Comparison of ENCODE assay signal across 7 mouse cellular contexts in the genomic region with DNA sequence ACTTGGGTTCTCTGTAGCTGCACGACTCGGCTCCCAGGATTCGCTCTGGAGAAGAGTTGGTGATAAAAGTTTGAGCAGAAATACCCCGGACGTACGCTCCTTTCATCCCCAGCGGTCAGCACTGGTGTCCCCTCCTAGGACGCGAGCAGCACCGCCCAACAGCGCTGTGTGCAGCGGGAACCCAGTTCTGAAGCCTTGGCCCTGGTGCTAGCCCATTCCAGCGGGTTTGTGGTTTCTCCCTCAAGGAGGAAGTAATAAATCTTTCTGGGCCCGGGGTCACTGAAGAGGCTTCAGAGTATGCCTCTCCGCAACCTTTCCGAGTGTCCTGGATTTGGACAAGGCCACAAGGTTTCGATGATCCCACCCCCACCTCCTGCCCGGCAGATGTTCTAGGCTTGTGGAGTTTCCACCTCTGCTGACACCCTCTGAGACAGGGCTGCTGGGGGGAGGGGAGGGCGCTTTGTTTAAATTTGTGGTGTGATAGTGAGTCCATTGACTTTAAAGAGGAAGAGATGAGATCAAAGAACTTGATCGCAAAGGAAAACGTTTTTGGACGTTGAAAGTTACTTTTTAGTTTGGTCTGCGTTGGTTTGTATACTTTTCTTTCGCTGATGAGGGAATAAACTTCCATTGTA. TPM values are rescaled to one million over a fixed set of nuclear protein-coding genes. Genes with fewer than 3 reads are reported as not detected.
DNase-seq lines count a peak whose midpoint lies in the region; ATAC-seq and TF ChIP-seq lines count a peak whose summit lies in the region.

No protein-coding gene starts in this region.

- peak; percentile 55 for ATAC-seq in Patski
- peak; percentile 11; the same call in 1 of the 2 replicates for ATAC-seq in heart, embryonic 13.5 days (ENCODE audit: extremely low read depth, insufficient number of reproducible peaks, low FRiP score, low TSS enrichment)
- ATAC-seq in kidney, embryonic 15.5 days (replicated peaks; ENCODE audit: low FRiP score) = peak; percentile 74
- ATAC-seq in lung, postnatal 0 days = peak; percentile 59

- no peak for TF ChIP-seq CTCF in Patski (IDR thresholded peaks at IDR 0.05)
- peak; percentile 8; the same call in 1 of the 2 replicates for TF ChIP-seq CTCF in lung, postnatal 0 days (IDR thresholded peaks at IDR 0.05)
- no peak for TF ChIP-seq CTCF in small intestine, adult 2 months (IDR thresholded peaks at IDR 0.05; ENCODE audit: extremely low read depth, insufficient read length, insufficient replicate concordance, low read depth, low read length)

- no peaks in the 10 kb centered on the region for H3K36me3 ChIP-seq in heart, embryonic 13.5 days
- no peaks in the 10 kb centered on the region for H3K36me3 ChIP-seq in kidney, embryonic 15.5 days
- H3K36me3 ChIP-seq in lung, postnatal 0 days (ENCODE audit: insufficient read depth, low read length) = no peaks in the 10 kb centered on the region
- H3K36me3 ChIP-seq in small intestine, adult 2 months (ENCODE audit: control insufficient read depth, insufficient read depth, low read length) = no peaks in the 10 kb centered on the region

- peak overlapping the region; percentile 70 for H3K27ac ChIP-seq in heart, embryonic 13.5 days (replicated peaks)
- H3K27ac ChIP-seq in kidney, embryonic 15.5 days = peak overlapping the region; percentile 95
- peak overlapping the region; percentile 69 for H3K27ac ChIP-seq in lung, postnatal 0 days (ENCODE audit: low read length)
- peak overlapping the region; percentile 57 for H3K27ac ChIP-seq in small intestine, adult 2 months (ENCODE audit: insufficient read depth, low read depth, low read length)

- peak; percentile 15 for DNase-seq in Patski (ENCODE audit: low read depth, low spot score)
- peak; percentile 80 to 84 for DNase-seq in adrenal gland, postnatal 36 days
- no peak for DNase-seq in lung, postnatal 0 days (ENCODE audit: low spot score)
- DNase-seq in spleen, postnatal 36 days (ENCODE audit: low spot score in 2 of 2) = no peak

- peak overlapping the region; percentile 99 for H3K4me2 ChIP-seq in heart, embryonic 13.5 days
- peak overlapping the region; percentile 96 for H3K4me2 ChIP-seq in kidney, embryonic 15.5 days
- peak overlapping the region; percentile 91 for H3K4me2 ChIP-seq in lung, postnatal 0 days (replicated peaks; ENCODE audit: low read depth, low read length)

- H3K4me3 ChIP-seq in heart, embryonic 13.5 days = peak overlapping the region; percentile 79
- H3K4me3 ChIP-seq in kidney, embryonic 15.5 days (replicated peaks) = peak overlapping the region; percentile 75
- peak overlapping the region; percentile 62 for H3K4me3 ChIP-seq in lung, postnatal 0 days (ENCODE audit: low read depth, low read length)
- H3K4me3 ChIP-seq in small intestine, adult 2 months (ENCODE audit: low read depth, low read length) = peak overlapping the region; percentile 78

- POLR2A ChIA-PET in Patski (lab: Charles Lee) = no interaction called here

- no peaks in the 10 kb centered on the region for H3K27me3 ChIP-seq in Patski
- peaks cover 41% of the 10 kb centered on the region for H3K27me3 ChIP-seq in heart, embryonic 13.5 days (replicated peaks)
- peaks cover 15% of the 10 kb centered on the region for H3K27me3 ChIP-seq in kidney, embryonic 15.5 days
- H3K27me3 ChIP-seq in lung, postnatal 0 days (replicated peaks; ENCODE audit: insufficient read depth, low read length) = peaks cover 33% of the 10 kb centered on the region
- peaks cover 31% of the 10 kb centered on the region for H3K27me3 ChIP-seq in small intestine, adult 2 months (ENCODE audit: control insufficient read depth, insufficient read depth, low read length)

- H3K4me1 ChIP-seq in heart, embryonic 13.5 days = peaks cover 17% of the 10 kb centered on the region
- H3K4me1 ChIP-seq in kidney, embryonic 15.5 days = peaks cover 36% of the 10 kb centered on the region
- peaks cover 5% of the 10 kb centered on the region; the same call in 1 of the 2 replicates for H3K4me1 ChIP-seq in lung, postnatal 0 days (ENCODE audit: insufficient read depth, low read depth, low read length)
- H3K4me1 ChIP-seq in small intestine, adult 2 months (ENCODE audit: control insufficient read depth, insufficient read depth, insufficient read length, low read length) = peaks cover 16% of the 10 kb centered on the region

- in situ Hi-C loops in Patski (cut with MboI; ENCODE audit: low pct_unique_long_range_greater_than_20kb) = loop anchor here (5.0 to 10.0 kb wide), 4 partner anchors 213 to 670 kb away; no protein-coding TSS in a partner anchor

- TF ChIP-seq EP300 in lung, postnatal 0 days (IDR thresholded peaks at IDR 0.05) = no peak

- H3K9ac ChIP-seq in heart, embryonic 13.5 days = peak overlapping the region; percentile 85
- H3K9ac ChIP-seq in kidney, embryonic 15.5 days = peak overlapping the region; percentile 47
- H3K9ac ChIP-seq in lung, postnatal 0 days (replicated peaks; ENCODE audit: low read depth) = peak overlapping the region; percentile 50; the same call in 1 of the 2 replicates

- TF ChIP-seq POLR2A in small intestine, adult 2 months (IDR thresholded peaks at IDR 0.05; ENCODE audit: low read depth, low read length) = no peak; the same call in 1 of the 2 replicates

- CTCF ChIA-PET in Patski (lab: Charles Lee) = no interaction called here

- no peaks in the 10 kb centered on the region for H3K9me3 ChIP-seq in heart, embryonic 13.5 days
- no peaks in the 10 kb centered on the region for H3K9me3 ChIP-seq in kidney, embryonic 15.5 days (replicated peaks)
- H3K9me3 ChIP-seq in lung, postnatal 0 days (ENCODE audit: low read length) = no peaks in the 10 kb centered on the region

- WGBS in heart, embryonic 13.5 days = 1% methylated on average over 24 of the region's 24 CpGs
- under 1% methylated on average over 24 of the region's 24 CpGs for WGBS in kidney, embryonic 15.5 days
- under 1% methylated on average over 24 of the region's 24 CpGs for WGBS in lung, postnatal 0 days
- 1% methylated on average over 24 of the region's 24 CpGs for WGBS in small intestine, adult 2 months

RNA-seq across cellular contexts. Expression of a gene that starts 1.2 kb away (rescaled TPM):
- 9.1 TPM for polyA plus RNA-seq in Patski (2021)
- 10 to 100 TPM; 24.6 to 41.4 TPM for total RNA-seq in adrenal gland, postnatal 36 days (2021)
- 1.8 and 1.9 TPM in 2 replicates for polyA plus RNA-seq in heart, embryonic 13.5 days (2015; fragmentation: Nextera tagmentation; extraction: Ambion mirVana)
- 7.1 and 8.3 TPM in 2 replicates for polyA plus RNA-seq in kidney, embryonic 15.5 days (2015; fragmentation: Nextera tagmentation; extraction: Ambion mirVana)
- polyA plus RNA-seq in lung, postnatal 0 days (2015; fragmentation: Nextera tagmentation; extraction: Ambion mirVana) = 11.4 and 14.7 TPM in 2 replicates
- 1.6 and 6.4 TPM in 2 replicates for polyA plus RNA-seq in small intestine, adult 2 months (2012; rRNA removed)

Comparison
In these comparisons a context has a peak if more than half of its experiments do, and no peak if none do; other contexts are left out.
1. ATAC-seq: peak in every context shown above with its lines; median percentile 74 in kidney, embryonic 15.5 days; 59 in lung, postnatal 0 days; 55 in Patski; 11 in heart, embryonic 13.5 days.
2. DNase-seq: peak in Patski (single experiment) and adrenal gland, postnatal 36 days (2 of 2); none in lung, postnatal 0 days (single experiment) and spleen, postnatal 36 days (0 of 2).
3. Peak in every context shown above with its lines, with median percentiles within 50 percentile points of each other: H3K27ac ChIP-seq, H3K4me2 ChIP-seq, H3K4me3 ChIP-seq and H3K9ac ChIP-seq.